Mouse (Mus musculus) CD4-positive, CD25-positive, alpha-beta regulatory T cell, adult 4 months (primary cell): ENCODE results near the gene Sema4a. TPM values are rescaled to one million over a fixed set of nuclear protein-coding genes. Genes with fewer than 3 reads are reported as not detected.
A peak's percentile ranks its signal among the peaks of the same experiment; 100 is the strongest.

Experiments used
- ATAC-seq: one replicate; pipeline ENCODE4 v1.8.0; 2017
- polyA plus RNA-seq, 2 experiments: library from polyadenylated mRNA; unstranded; fragments of 100-300 nt; shearing (Covaris generic); gene quantifications; one replicate each; pipeline ENCODE4 v1.2.1; 2017

Gene Sema4a
- polyA plus RNA-seq, 2 experiments from 2014 or later, result 17.6 to 32.8 TPM

- ATAC-seq, result no peak
Measured at GRCm38 (mm10) chr3:88425708-88426420, 35.1 kb downstream of the Sema4a start.

- ATAC-seq, result no peak
Measured at GRCm38 (mm10) chr3:88425330-88425689, 35.7 kb downstream of the Sema4a start.

DNA sequence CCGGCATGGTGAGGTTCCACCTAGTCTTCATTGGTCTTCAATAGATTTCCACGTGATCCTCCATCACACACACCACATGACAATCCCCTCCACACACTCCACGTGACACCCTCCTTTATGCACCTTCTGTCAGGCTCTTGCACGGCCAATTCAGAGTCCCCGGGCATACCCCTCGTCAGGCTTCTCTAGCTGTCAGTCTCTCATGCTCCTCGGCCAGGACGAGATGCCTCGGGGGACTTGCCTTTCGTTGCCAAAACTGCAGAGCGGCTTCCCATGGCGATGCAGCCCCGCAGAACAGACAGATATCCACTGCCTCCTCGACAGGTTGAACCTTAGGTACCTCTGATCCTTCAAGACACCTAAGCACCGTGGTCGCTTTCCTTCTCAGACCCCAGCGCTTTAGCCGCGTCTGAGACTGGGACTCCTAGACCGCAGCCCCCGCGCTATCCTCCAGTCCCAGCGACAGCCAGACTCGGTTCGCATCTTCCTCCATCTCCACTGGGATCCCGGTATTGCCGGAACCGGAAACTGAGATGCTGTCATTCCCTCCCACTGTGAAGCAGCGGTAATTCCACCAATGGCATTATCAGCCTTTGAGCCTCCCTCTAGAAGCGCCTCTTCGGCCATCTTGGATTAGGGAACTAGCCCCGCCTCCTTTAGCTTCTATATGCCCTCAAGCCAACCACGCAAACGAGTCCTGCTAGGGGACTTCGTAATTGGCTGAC, 36.2 kb downstream of the Sema4a start, which contains the start of gene Slc25a44:
Slc25a44 (minus strand) TSS at position 535 of the 725 bp plus-strand sequence.
- peak; percentile 100 for ATAC-seq

- no peak for ATAC-seq
Measured at GRCm38 (mm10) chr3:88422020-88422720, 38.8 kb downstream of the Sema4a start.

DNA sequence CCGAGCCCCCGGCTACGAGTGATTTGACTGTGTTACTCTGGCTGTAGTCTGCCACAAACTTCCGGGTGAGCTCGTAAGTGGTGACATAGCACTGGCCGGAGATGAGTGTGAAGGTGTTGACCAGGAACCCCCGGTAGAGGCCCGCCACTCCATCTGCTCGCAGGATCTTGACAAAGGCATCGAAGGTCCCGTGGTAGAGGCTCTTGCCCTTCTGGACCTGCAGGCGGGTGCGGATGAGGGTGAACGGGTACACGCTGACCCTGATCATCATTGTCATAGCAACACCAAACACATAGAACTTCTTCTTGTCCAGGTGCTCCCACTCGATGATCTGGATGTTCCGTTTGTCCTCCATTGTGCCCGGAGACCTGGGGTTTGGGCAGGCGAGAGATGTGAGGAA, 40.2 kb downstream of the Sema4a start:
- ATAC-seq, result no peak

- ATAC-seq, result no peak
Measured at GRCm38 (mm10) chr3:88418016-88418415, 43.0 kb downstream of the Sema4a start.

- no peak for ATAC-seq
Measured at GRCm38 (mm10) chr3:88415668-88416067, 45.3 kb downstream of the Sema4a start.

- ATAC-seq, result no peak
Measured at GRCm38 (mm10) chr3:88412636-88413035, 48.3 kb downstream of the Sema4a start.

- no peak for ATAC-seq
Measured at GRCm38 (mm10) chr3:88411681-88412080, 49.3 kb downstream of the Sema4a start.

DNA sequence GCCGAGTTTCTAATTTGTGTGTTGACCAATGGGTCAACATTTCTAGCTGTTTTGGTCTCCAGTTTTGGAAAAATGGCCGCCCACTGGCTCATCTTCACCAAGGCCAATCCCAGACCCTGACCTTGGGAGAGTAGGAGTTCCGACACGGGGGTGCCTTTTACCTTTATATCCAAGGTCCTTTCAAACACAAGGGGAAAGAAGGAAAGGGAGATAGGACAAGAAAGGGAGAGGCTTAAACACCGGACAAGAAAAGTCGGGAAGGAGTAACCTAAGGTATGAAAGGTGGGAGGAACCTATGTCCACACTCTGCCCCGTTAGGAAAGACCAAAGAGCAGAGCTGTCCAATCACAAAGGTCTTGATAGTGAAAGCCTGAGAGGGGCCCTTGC, 50.3 kb downstream of the Sema4a start:
- no peak for ATAC-seq

DNA sequence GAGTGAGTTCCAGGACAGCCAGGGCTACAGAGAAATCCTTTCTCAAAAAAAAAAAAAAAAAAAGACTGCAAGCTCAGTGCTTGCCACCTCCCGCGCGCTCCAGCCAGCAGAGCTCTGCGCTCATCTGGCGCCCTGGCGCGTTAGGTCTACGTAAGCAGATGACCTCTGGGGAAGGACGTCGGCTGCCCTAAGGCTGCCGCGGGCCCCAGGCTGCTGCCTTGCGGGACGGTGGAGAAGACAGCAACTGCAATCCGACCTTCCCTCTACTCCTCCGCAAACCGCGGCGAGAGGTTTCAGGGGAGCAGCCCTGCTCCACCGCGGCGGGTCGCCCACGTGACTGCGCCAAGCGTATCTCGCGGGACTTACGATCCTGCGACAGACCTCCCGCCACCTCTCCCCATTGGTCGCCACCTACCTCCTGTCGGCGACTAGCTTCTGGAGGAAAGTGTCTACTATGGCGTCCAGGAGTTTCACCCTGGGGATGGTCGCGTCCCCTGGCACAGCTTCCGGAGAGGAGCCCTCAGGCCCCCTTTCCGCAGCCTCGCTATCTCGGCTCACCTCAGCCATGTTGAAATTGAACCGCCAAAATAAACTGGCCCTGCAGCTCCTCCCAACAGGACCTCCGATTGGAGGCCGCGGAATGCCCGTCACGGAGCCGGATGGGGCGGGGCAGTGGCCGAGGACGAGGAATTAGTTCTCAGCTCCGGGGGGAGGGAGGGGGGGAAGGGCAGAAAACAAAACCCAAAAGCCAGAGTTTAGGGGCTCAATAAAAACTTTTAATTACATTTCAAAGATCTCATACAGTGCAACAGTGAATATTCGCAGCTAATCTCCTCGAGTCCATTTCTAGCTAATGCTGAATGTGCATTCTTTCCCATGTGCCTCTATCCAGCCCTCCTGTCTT, 51.0 kb downstream of the Sema4a start, which contains the start of gene Pmf1:
Pmf1 (minus strand) TSS at position 591 of the 904 bp plus-strand sequence.
- peak; percentile 95 for ATAC-seq

- no peak for ATAC-seq
Measured at GRCm38 (mm10) chr3:88408953-88409352, 52.0 kb downstream of the Sema4a start.

GRCm38 (mm10) chr3:88407529-88407928, 53.5 kb downstream of the Sema4a start:
- ATAC-seq, result no peak

DNA sequence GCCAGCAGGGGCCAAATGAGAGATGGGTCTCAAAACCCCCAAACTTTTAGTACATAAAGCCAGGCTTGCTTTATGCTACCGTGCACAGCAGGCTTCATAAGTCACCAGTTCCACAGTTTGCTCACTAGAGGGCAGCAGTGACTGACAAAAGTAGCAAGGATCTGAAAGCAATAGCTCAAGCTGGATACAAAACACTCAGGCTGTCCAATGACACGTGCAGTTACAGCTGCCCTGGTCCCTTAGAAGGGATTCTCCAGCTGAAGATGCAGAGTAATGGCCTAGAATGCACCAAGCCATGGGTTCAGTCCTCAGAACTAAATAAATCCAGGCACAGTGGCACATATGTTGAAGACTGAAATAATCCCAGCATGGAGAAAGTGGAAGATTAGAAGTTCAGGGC, 53.9 kb downstream of the Sema4a start:
- ATAC-seq, result peak; percentile 36

DNA sequence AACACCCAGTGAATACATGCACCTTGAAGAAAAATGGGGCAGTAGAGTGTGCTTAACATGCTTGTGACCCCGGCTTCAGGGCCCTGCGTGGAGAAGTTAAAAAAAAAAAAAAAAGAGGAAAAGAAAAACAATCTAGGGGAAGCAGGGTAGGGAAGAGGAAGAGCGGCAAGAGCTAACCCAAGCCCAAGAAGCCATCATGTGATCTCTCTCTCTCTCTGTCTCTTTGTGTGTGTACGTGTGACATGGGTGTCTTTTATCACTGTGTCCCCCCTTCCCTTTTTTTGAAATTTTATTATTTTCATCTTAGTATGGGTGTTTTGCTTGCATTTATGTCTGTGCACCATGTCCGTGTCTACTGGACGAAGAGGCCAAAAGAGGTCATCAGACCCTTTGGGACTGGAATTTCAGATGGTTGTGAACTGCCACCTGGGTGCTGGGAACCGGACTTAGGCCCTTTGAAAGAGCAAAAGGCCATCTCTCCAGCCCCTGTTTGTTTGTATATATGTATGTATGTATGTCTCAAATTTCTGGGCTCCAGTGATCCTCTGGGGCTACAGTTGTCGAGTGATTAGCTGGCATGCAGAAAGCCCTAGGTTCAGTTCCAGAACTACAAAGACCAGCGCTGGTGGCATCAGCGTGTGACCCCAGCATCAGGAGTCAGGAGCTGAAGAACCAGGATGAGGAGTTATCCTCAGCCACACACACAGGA, 57.3 kb downstream of the Sema4a start:
- no peak for ATAC-seq

GRCm38 (mm10) chr3:88398666-88399065, 62.3 kb downstream of the Sema4a start:
- no peak for ATAC-seq

DNA sequence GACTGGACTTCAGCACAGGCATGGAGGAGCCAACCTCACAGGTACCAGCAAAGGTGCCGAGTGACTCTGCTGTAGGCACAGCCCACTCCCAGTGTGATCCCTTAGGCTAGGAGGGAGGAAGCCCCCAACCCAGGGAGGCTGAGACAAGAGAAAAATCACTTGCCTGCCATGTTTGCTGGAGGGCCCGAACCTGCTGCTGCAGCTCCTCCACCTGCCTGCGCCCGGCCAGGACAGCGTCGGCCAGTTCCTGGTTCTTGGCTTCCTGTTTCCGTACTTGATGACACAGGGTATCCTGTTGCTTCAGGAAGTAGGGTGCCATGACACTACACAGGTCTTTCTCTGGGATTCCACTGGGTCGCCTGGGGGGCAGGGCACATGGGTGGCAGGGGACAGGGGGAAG, 65.2 kb downstream of the Sema4a start:
- ATAC-seq, result no peak

DNA sequence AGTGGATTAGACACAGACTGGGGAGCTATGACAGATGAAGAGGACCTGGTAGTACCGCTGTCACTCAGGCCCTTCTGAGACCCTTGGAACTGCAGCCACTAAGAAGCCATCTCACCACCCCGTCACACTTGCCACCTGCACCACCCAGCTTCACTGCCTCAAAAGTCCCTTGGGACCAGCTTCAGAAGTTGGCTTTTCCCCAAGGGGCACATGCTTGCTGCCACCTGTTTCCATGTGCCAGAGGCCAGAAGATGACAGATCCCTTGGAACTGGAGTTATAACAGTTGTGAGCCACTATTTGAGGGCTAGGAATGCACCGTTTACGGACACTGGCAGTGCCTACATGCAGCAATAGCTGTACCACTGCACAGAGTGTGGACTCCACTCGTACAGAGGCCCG, 65.7 kb downstream of the Sema4a start:
- no peak for ATAC-seq

GRCm38 (mm10) chr3:88393776-88394375, 67.1 kb downstream of the Sema4a start:
- no peak for ATAC-seq
